Mouse (Mus musculus): ENCODE data around the gene Eif4e2. TPM values are rescaled to one million over a fixed set of nuclear protein-coding genes. Genes with fewer than 3 reads are reported as not detected.

Eif4e2 gene
- polyA plus RNA-seq (2015; fragmentation: Nextera tagmentation; extraction: Ambion mirVana) = 128 and 135 TPM in 2 replicates

DNA sequence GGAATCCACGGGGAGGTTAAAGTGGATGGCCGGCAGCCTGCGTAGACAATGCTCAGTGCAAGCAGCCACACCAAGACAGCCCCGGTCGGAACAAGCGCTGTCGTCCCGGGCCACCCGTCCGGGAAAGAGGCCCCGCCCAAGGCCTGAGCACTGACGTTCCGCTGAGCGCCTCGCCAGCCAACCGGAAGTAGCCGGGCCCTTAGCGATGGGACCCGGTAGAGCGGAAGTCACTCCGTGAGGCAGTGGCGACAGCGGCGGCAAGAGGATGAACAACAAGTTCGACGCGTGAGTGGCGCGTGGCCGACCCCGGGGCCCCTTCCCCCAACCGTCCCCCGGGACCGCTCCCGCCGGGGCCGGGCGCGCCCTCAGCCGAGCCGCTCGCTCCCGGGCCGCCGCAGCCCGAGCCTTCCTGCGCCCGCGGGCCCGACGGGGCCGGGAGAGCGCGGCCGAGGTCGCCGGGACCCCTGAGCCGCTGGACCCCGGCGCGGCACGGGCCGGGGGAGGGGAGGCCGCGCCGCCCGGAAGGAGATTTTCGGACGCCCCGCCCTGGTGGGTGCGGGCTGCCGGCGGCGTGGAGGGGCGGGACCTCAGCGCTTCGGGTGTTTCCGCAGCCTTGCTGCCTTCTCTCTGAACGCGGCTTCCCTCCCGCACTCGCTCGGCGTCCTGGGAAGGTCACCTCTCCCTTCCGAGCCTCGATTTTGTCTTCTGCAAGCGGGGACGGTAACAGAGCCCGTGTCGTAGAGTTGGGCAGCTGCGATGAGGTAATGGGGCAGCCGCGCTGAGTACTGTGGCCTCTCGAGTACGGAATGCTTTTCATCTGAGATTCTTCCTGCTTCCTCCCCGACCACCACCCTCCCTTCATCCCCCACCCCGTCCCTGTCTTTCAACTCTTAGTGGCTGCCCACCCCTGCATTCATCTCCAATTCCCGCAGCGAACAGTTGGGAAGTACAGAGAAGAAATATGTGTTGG, at the start of gene Eif4e2:
Eif4e2 (plus strand) TSS at position 180 of the 970 bp plus-strand sequence.
- Histone ChIP-seq H3K9ac (ENCODE audit: low read length) (peak within 1 kb of the TSS; percentile 98), H3K4me2 (replicated peaks; ENCODE audit: low read depth) (peak within 1 kb of the TSS; percentile 76), H3K9me3 (ENCODE audit: control insufficient read depth, low read length) (no peaks in the 10 kb centered on the region), H3K27ac (replicated peaks) (peak within 1 kb of the TSS; percentile 100), H3K36me3 (ENCODE audit: control insufficient read depth, insufficient read depth, low read length) (no peaks in the 10 kb centered on the region), H3K27me3 (ENCODE audit: control insufficient read depth, insufficient read depth, low read length) (no peaks in the 10 kb centered on the region), H3K4me3 (ENCODE audit: low read depth, low read length) (peak within 1 kb of the TSS; percentile 71), H3K4me1 (replicated peaks; ENCODE audit: control insufficient read depth, insufficient read depth) (peaks cover 10% of the 10 kb centered on the region; the same call in 1 of the 2 replicates)
- DNase-seq (ENCODE audit: low spot score) (peak; percentile 96), ATAC-seq (ENCODE audit: low FRiP score, low TSS enrichment) (peak; percentile 97)
- TF ChIP-seq CTCF (IDR thresholded peaks at IDR 0.05; ENCODE audit: low read depth) = peak; percentile 32; the same call in 1 of the 2 replicates
- TF ChIP-seq EP300 (optimal IDR thresholded peaks at IDR 0.05) = no peak
- WGBS = 1% methylated on average over 69 of the region's 99 CpGs

DNA sequence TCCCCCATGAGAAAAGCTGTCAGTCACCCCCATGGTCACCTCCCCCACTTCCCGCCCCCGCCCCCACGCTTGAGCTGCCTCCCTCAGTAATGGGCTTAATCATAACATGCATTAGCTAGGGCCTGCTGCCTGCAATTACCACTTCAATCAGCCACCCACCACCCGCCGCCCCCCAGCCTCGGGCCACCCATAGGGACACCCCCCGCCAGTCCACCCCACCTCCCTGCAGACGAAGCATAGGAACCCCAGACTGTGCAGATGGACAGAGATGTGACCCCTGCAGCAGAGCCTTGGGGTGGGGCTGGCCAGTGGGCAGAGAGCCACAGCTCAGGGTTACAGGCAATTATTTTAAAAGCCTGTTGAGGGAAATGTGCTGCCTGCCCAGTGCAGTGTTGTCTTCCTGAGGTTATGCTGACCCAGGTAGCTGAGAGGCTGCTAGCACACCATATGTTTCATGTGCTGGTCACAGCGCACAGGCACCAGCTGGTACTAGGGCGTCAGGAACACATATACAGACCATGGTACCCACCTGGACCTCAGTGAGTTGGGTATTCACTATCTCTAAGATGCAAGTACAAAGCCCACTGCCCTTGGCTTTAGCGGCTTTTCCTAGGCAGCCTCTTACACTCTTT, 49.4 kb upstream of the Eif4e2 start:
- TF ChIP-seq EP300 (optimal IDR thresholded peaks at IDR 0.05) (no peak), CTCF (IDR thresholded peaks at IDR 0.05; ENCODE audit: low read depth) (no peak)
- no peak overlapping the region for H3K27ac ChIP-seq (replicated peaks)
- H3K4me1 ChIP-seq (replicated peaks; ENCODE audit: control insufficient read depth, insufficient read depth) = no peaks in the 10 kb centered on the region
- H3K9me3 ChIP-seq (ENCODE audit: control insufficient read depth, low read length) = no peaks in the 10 kb centered on the region
- H3K4me2 ChIP-seq (replicated peaks; ENCODE audit: low read depth) = no peak overlapping the region
- WGBS = 37% methylated on average over 11 of the region's 11 CpGs
- H3K27me3 ChIP-seq (ENCODE audit: control insufficient read depth, insufficient read depth, low read length) = no peaks in the 10 kb centered on the region
- no peak overlapping the region for H3K4me3 ChIP-seq (ENCODE audit: low read depth, low read length)
- no peak overlapping the region for H3K9ac ChIP-seq (ENCODE audit: low read length)
- no peak for DNase-seq (ENCODE audit: low spot score)
- H3K36me3 ChIP-seq (ENCODE audit: control insufficient read depth, insufficient read depth, low read length) = no peaks in the 10 kb centered on the region
- ATAC-seq (ENCODE audit: low FRiP score, low TSS enrichment) = no peak

DNA sequence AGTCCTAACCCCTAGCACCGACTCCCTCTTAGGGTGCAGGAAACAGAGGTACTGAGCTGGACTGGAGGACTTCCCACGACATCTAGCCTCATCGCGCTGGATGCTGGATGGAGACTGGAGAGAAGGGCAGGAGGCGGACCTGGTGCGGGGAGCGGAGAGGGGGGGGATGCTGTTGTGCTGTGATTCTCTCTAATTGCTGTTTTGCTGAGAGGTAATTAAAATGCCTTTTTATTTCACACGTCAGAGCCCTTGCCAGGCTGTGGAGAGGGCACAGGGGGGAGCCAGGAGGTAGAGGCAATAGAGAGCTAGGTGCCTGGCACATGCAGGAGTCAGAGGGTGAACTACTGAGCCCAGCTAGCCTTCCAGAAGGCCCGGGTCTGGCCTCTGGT, 48.9 kb upstream of the Eif4e2 start:
- H3K27ac ChIP-seq (replicated peaks) = no peak overlapping the region
- no peaks in the 10 kb centered on the region for H3K27me3 ChIP-seq (ENCODE audit: control insufficient read depth, insufficient read depth, low read length)
- DNase-seq (ENCODE audit: low spot score) = no peak
- no peak overlapping the region for H3K4me2 ChIP-seq (replicated peaks; ENCODE audit: low read depth)
- H3K4me1 ChIP-seq (replicated peaks; ENCODE audit: control insufficient read depth, insufficient read depth) = no peaks in the 10 kb centered on the region
- H3K36me3 ChIP-seq (ENCODE audit: control insufficient read depth, insufficient read depth, low read length) = no peaks in the 10 kb centered on the region
- TF ChIP-seq CTCF (IDR thresholded peaks at IDR 0.05; ENCODE audit: low read depth) (no peak), EP300 (optimal IDR thresholded peaks at IDR 0.05) (no peak)
- no peak overlapping the region for H3K9ac ChIP-seq (ENCODE audit: low read length)
- no peak overlapping the region for H3K4me3 ChIP-seq (ENCODE audit: low read depth, low read length)
- no peaks in the 10 kb centered on the region for H3K9me3 ChIP-seq (ENCODE audit: control insufficient read depth, low read length)
- no peak for ATAC-seq (ENCODE audit: low FRiP score, low TSS enrichment)
- 53% methylated on average over 9 of the region's 9 CpGs for WGBS

DNA sequence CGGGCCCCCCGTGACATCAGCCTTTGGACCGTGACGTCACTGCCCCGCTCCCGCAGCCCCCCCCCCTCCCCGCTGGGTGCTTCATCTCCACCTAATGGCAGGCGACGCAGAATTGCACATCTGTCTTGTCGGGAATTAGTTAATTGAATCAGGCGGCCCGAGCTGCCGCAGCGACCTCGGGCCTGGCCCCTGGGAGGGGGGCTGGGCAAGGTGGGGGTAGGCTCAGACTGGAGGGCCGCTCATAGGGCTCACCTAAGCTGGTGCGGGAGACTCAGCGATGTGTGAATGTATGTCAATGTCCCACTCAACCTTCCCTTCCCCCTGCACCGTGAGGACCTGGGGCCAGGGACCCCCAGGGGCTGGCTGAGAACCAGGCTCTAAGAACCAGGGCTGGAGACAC, 43.3 kb upstream of the Eif4e2 start:
- Histone ChIP-seq H3K4me1 (replicated peaks; ENCODE audit: control insufficient read depth, insufficient read depth) (no peaks in the 10 kb centered on the region), H3K9me3 (ENCODE audit: control insufficient read depth, low read length) (no peaks in the 10 kb centered on the region), H3K36me3 (ENCODE audit: control insufficient read depth, insufficient read depth, low read length) (no peaks in the 10 kb centered on the region), H3K27ac (replicated peaks) (no peak overlapping the region), H3K4me2 (replicated peaks; ENCODE audit: low read depth) (no peak overlapping the region), H3K9ac (ENCODE audit: low read length) (no peak overlapping the region; the same call in 1 of the 2 replicates), H3K27me3 (ENCODE audit: control insufficient read depth, insufficient read depth, low read length) (no peaks in the 10 kb centered on the region), H3K4me3 (ENCODE audit: low read depth, low read length) (no peak overlapping the region)
- TF ChIP-seq CTCF (IDR thresholded peaks at IDR 0.05; ENCODE audit: low read depth) (no peak), EP300 (optimal IDR thresholded peaks at IDR 0.05) (no peak)
- WGBS = 13% methylated on average over 18 of the region's 19 CpGs
- 0 out of 2 replicates have a peak, but pooled peaks have one; percentile 14 for ATAC-seq (ENCODE audit: low FRiP score, low TSS enrichment)
- DNase-seq (ENCODE audit: low spot score) = no peak

DNA sequence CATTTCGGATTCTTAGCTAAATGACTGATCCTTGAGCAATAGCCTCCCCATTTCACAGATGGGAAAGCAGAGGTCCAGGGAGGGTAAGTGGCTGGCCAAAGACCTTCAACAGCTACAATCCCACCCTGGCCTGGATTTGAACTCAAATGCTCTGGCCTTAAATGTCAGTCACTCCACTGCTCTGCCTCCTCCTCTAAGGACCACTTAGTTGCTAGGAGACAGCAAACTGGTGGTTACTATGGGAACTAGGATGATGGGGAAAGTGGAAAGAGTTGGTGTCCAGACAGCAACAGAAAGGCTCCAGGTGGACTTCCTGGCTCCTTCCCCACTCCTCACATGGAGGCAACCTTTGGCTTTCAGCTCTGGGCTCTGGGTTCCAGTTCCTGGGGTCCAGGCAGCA, 42.4 kb upstream of the Eif4e2 start:
- no peak for ATAC-seq (ENCODE audit: low FRiP score, low TSS enrichment)
- H3K27me3 ChIP-seq (ENCODE audit: control insufficient read depth, insufficient read depth, low read length) = no peaks in the 10 kb centered on the region
- H3K4me2 ChIP-seq (replicated peaks; ENCODE audit: low read depth) = no peak overlapping the region
- H3K9ac ChIP-seq (ENCODE audit: low read length) = no peak overlapping the region
- 94% methylated on average over 1 of the region's 1 CpGs for WGBS
- no peaks in the 10 kb centered on the region for H3K36me3 ChIP-seq (ENCODE audit: control insufficient read depth, insufficient read depth, low read length)
- no peak for TF ChIP-seq EP300 (optimal IDR thresholded peaks at IDR 0.05)
- no peak for TF ChIP-seq CTCF (IDR thresholded peaks at IDR 0.05; ENCODE audit: low read depth)
- no peaks in the 10 kb centered on the region for H3K9me3 ChIP-seq (ENCODE audit: control insufficient read depth, low read length)
- no peak overlapping the region for H3K27ac ChIP-seq (replicated peaks)
- no peaks in the 10 kb centered on the region for H3K4me1 ChIP-seq (replicated peaks; ENCODE audit: control insufficient read depth, insufficient read depth)
- no peak for DNase-seq (ENCODE audit: low spot score)
- no peak overlapping the region for H3K4me3 ChIP-seq (ENCODE audit: low read depth, low read length)

Measured in stomach, postnatal 0 days (tissue).